Mouse (Mus musculus) embryonic fibroblast, embryonic 13.5 days (primary cell): ENCODE results near the gene Zbtb37.

Source experiments
- CTCF ChIP-seq: IDR thresholded peaks from 2 replicates; pipeline ENCODE4 v1.5.1; 2011; ENCODE audit warnings: mild to moderate bottlenecking, control low read depth, low read length, moderate library complexity, borderline replicate concordance; ENCODE audit not compliant: insufficient read depth
- POLR2A ChIP-seq: IDR thresholded peaks from 2 replicates; pipeline ENCODE4 v1.6.1; 2011; ENCODE audit warnings: low read depth, mild to moderate bottlenecking, control low read depth, low read length, moderate library complexity

- TF ChIP-seq POLR2A (no peak), CTCF (no peak)
These were observed 26.6 kb downstream of the Zbtb37 start for GRCm38 (mm10) chr1:161008038-161008437.
